ENCODE assay signal across 8 mouse cellular contexts in genomic region chrX:101419725-101420699, GRCm38 (mm10). TPM values are rescaled to one million over a fixed set of nuclear protein-coding genes. Genes with fewer than 3 reads are reported as not detected.
DNase-seq lines count a peak whose midpoint lies in the region; ATAC-seq lines count a peak whose summit lies in the region.

No protein-coding gene starts in this region.

- H3K4me2 ChIP-seq in hindbrain, embryonic 16.5 days (ENCODE audit: low read length): peak overlapping the region; percentile 79

- WGBS in hindbrain, embryonic 16.5 days: 21% methylated on average over 40 of the region's 54 CpGs

- no peaks in the 10 kb centered on the region for H3K9me3 ChIP-seq in hindbrain, embryonic 16.5 days (ENCODE audit: control insufficient read depth, low read length)

- H3K36me3 ChIP-seq in hindbrain, embryonic 16.5 days (ENCODE audit: control insufficient read depth, insufficient read depth, low read length): no peaks in the 10 kb centered on the region

- peak overlapping the region; percentile 71 for H3K9ac ChIP-seq in hindbrain, embryonic 16.5 days (ENCODE audit: low read depth, low read length)

- H3K4me3 ChIP-seq in hindbrain, embryonic 16.5 days (ENCODE audit: low read length): peak overlapping the region; percentile 59

- peaks cover 10% of the 10 kb centered on the region for H3K4me1 ChIP-seq in hindbrain, embryonic 16.5 days (ENCODE audit: control insufficient read depth, insufficient read depth, low read depth, low read length)

- H3K27me3 ChIP-seq in hindbrain, embryonic 16.5 days (replicated peaks; ENCODE audit: control insufficient read depth, insufficient read depth, low read length): no peaks in the 10 kb centered on the region

- H3K27ac ChIP-seq in hindbrain, embryonic 16.5 days (ENCODE audit: low read depth, low read length): peak overlapping the region; percentile 83

- DNase-seq in T-cell, adult 2 months (ENCODE audit: low spot score): peak; percentile 84
- DNase-seq in cerebellum, postnatal 4 days (ENCODE audit: low spot score in 2 of 2): peak; percentile 71 to 82
- DNase-seq in gastrocnemius, adult 18-20 months (ENCODE audit: low spot score): peak; percentile 76
- peak; percentile 67 to 84 for DNase-seq in left cerebral cortex, adult 18-20 months (ENCODE audit: low spot score in 2 of 2)
- peak; percentile 89 to 94 for DNase-seq in lung, postnatal 4 days
- peak; percentile 93 for DNase-seq in retina, postnatal 1 day
- DNase-seq in thymus, postnatal 4 days: peak; percentile 89

- ATAC-seq in hindbrain, embryonic 16.5 days: peak; percentile 96

RNA-seq across cellular contexts. Expression of gene Zmym3, which starts 0.6 kb away (rescaled TPM):
- 10 to 100 TPM in 1 of 2 experiments, 1 to 10 TPM in 1; 8.9 to 11.8 TPM for total RNA-seq in gastrocnemius, adult 18-20 months (2021)
- 90.6 and 91.5 TPM in 2 replicates for polyA plus RNA-seq in hindbrain, embryonic 16.5 days (2015; fragmentation: Nextera tagmentation; extraction: Ambion mirVana)
- total RNA-seq in left cerebral cortex, adult 18-20 months (2021): 100 to 1,000 TPM; 132 to 140 TPM

RNA-seq across cellular contexts. Expression of gene Nono, which starts 9.1 kb away (rescaled TPM):
- total RNA-seq in gastrocnemius, adult 18-20 months (2021): 10 to 100 TPM; 36.1 to 52.8 TPM
- 256 and 286 TPM in 2 replicates for polyA plus RNA-seq in hindbrain, embryonic 16.5 days (2015; fragmentation: Nextera tagmentation; extraction: Ambion mirVana)
- total RNA-seq in left cerebral cortex, adult 18-20 months (2021): 100 to 1,000 TPM; 113 to 121 TPM

RNA-seq across cellular contexts. Expression of gene Itgb1bp2, which starts 28.9 kb away (rescaled TPM):
- total RNA-seq in gastrocnemius, adult 18-20 months (2021): 100 to 1,000 TPM; 154 to 155 TPM
- 0.78 and 7.2 TPM in 2 replicates for polyA plus RNA-seq in hindbrain, embryonic 16.5 days (2015; fragmentation: Nextera tagmentation; extraction: Ambion mirVana)
- total RNA-seq in left cerebral cortex, adult 18-20 months (2021): 1 to 10 TPM in 1 of 2 experiments, under 1 TPM in 1; 0.47 to 1.1 TPM

RNA-seq across cellular contexts. Expression of gene Gjb1, which starts 43.8 kb away (rescaled TPM):
- total RNA-seq in gastrocnemius, adult 18-20 months (2021): under 1 TPM; 0.34 to 0.83 TPM
- 1.3 and 2.2 TPM in 2 replicates for polyA plus RNA-seq in hindbrain, embryonic 16.5 days (2015; fragmentation: Nextera tagmentation; extraction: Ambion mirVana)
- 1 to 10 TPM; 8.9 to 9.8 TPM for total RNA-seq in left cerebral cortex, adult 18-20 months (2021)

Comparison
In these comparisons a context has a peak if more than half of its experiments do, and no peak if none do; other contexts are left out.
1. Peak in every context shown above with its lines: DNase-seq, ATAC-seq, H3K4me3 ChIP-seq and H3K27ac ChIP-seq.
2. RNA of gene Zmym3, which starts 0.6 kb away (total RNA-seq): 132 to 140 TPM in left cerebral cortex, adult 18-20 months; 8.9 to 11.8 TPM in gastrocnemius, adult 18-20 months; every median in the first group is over 10 times any median in the second.
3. RNA of gene Itgb1bp2, which starts 28.9 kb away (total RNA-seq): 154 to 155 TPM in gastrocnemius, adult 18-20 months; 0.47 to 1.1 TPM in left cerebral cortex, adult 18-20 months; every median in the first group is over 10 times any median in the second.